Mouse (Mus musculus) forebrain, embryonic 13.5 days (tissue): ENCODE data around the gene Cdh6. TPM values are rescaled to one million over a fixed set of nuclear protein-coding genes. Genes with fewer than 3 reads are reported as not detected.
A peak's percentile ranks its signal among the peaks of the same experiment; 100 is the strongest.

ENCODE experiments used
- ATAC-seq: fragments of 200-750 bp; cut with Nextera tagmentation; 2 replicates; pipeline ENCODE4 v1.8.0; 2017
- H3K27ac ChIP-seq: fragments of 300-500 bp; sonication (generic); 2 replicates; pipeline ENCODE4 v1.5.1; 2015; ENCODE audit warnings: inconsistent platforms, mild to moderate bottlenecking, moderate library complexity
- H3K27me3 ChIP-seq: fragments of 300-500 bp; sonication (generic); 2 replicates; pipeline ENCODE4 v1.6.1; 2015; ENCODE audit warnings: mild to moderate bottlenecking, inconsistent platforms
- H3K36me3 ChIP-seq: fragments of 300-500 bp; sonication (generic); 2 replicates; pipeline ENCODE4 v1.6.1; 2015; ENCODE audit warnings: mild to moderate bottlenecking, inconsistent platforms; ENCODE audit not compliant: poor library complexity, severe bottlenecking
- H3K4me1 ChIP-seq: fragments of 300-500 bp; sonication (generic); 2 replicates; pipeline ENCODE4 v1.6.1; 2015; ENCODE audit warnings: inconsistent platforms
- H3K4me2 ChIP-seq: fragments of 300-500 bp; sonication (generic); 2 replicates; pipeline ENCODE4 v1.6.1; 2015; ENCODE audit warnings: inconsistent platforms, mild to moderate bottlenecking, moderate library complexity
- H3K4me3 ChIP-seq: fragments of 300-500 bp; sonication (generic); 2 replicates; pipeline ENCODE4 v1.5.1; 2015; ENCODE audit warnings: mild to moderate bottlenecking, inconsistent platforms
- H3K9ac ChIP-seq: fragments of 300-500 bp; sonication (generic); 2 replicates; pipeline ENCODE4 v1.6.1; 2015; ENCODE audit warnings: mild to moderate bottlenecking, inconsistent platforms
- H3K9me3 ChIP-seq: fragments of 300-500 bp; sonication (generic); replicated peaks from 2 replicates; pipeline ENCODE4 v1.6.1; 2016; ENCODE audit warnings: inconsistent platforms
- WGBS: fragments of 180-500 bp; shearing (Covaris S2); methylation state at CpG from one replicate; pipeline ENCODE4 v1.1.7; 2015; 5-methylcytosine and 5-hydroxymethylcytosine counted together
- polyA plus RNA-seq: library from polyadenylated mRNA; unstranded; fragments of >200 nt; fragmentation: Nextera tagmentation; extraction: Ambion mirVana; gene quantifications from 2 replicates; pipeline ENCODE4 v1.2.1, GENCODE M21; 2015

Gene Cdh6
- polyA plus RNA-seq, 1 experiment from 2014 or later: 9.1 TPM

DNA sequence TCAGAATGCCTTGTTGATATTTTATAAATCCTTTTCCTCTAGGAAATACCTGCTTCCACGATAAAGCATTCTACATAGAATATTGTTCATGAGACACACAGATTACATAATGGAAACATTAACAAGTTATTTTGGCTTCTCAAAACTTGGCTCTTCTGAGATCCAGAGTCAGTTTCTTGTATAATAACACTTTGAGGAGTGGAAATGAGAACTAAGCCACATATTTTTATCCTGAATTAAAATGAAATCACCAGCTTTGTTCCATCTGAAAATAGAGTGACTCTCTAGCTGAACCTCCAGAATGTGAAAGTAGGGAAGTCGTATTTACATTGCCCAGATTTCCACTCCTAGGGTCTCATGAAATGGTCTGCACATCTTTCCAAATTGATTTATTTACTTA is 142.8 kb downstream of the Cdh6 start:
- no peak for ATAC-seq
- 84% methylated on average over 2 of the region's 2 CpGs for WGBS
- H3K4me2 ChIP-seq: no peak overlapping the region

DNA sequence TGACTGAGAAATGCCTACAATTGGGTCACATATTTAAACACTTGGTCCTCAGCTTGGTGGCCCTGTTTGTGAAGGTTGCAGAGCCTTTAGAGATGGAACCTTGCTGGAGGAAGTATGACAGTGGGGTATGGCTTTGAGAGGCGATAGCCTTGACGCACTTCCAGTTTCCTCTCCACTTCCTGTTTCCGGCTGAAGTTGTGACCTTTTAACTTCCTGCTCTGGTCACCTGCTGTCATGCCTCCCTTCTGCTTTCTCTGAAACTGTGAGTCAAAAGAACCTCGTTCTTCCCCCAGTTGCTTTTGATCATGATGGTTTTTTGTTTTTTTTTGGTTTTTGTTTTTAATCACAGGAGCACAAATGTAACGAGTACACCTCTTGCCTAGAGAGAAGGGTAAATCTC is 146.0 kb downstream of the Cdh6 start:
- Histone ChIP-seq H3K9ac (no peak overlapping the region), H3K4me2 (no peak overlapping the region), H3K27me3 (no peaks in the 10 kb centered on the region), H3K27ac (no peak overlapping the region), H3K4me3 (no peak overlapping the region), H3K4me1 (no peaks in the 10 kb centered on the region), H3K9me3 (no peaks in the 10 kb centered on the region), H3K36me3 (no peaks in the 10 kb centered on the region)
- 63% methylated on average over 5 of the region's 5 CpGs for WGBS
- no peak for ATAC-seq

More for the DNA sequence above, 142.8 kb downstream of the Cdh6 start:
- H3K9me3 ChIP-seq: no peaks in the 10 kb centered on the region
- H3K27ac ChIP-seq: no peak overlapping the region
- H3K27me3 ChIP-seq: no peaks in the 10 kb centered on the region
- H3K4me1 ChIP-seq: no peaks in the 10 kb centered on the region
- no peak overlapping the region for H3K4me3 ChIP-seq
- H3K9ac ChIP-seq: no peak overlapping the region
- H3K36me3 ChIP-seq: 0 out of 2 replicates have a peak, but pooled peaks cover 7% of the 10 kb centered on the region

GRCm38 (mm10) chr15:13016756-13017357 is 156.6 kb downstream of the Cdh6 start:
- Histone ChIP-seq H3K27me3 (no peaks in the 10 kb centered on the region), H3K4me2 (no peak overlapping the region), H3K36me3 (no peaks in the 10 kb centered on the region), H3K4me1 (no peaks in the 10 kb centered on the region), H3K27ac (no peak overlapping the region), H3K9ac (no peak overlapping the region), H3K4me3 (no peak overlapping the region), H3K9me3 (no peaks in the 10 kb centered on the region; the same call in 1 of the 2 replicates)
- ATAC-seq: peak; percentile 59; the same call in 1 of the 2 replicates
- WGBS: 53% methylated on average over 2 of the region's 2 CpGs

- Histone ChIP-seq H3K4me2 (no peak overlapping the region), H3K9ac (no peak overlapping the region), H3K9me3 (0 out of 2 replicates have a peak, but pooled peaks cover 2% of the 10 kb centered on the region), H3K36me3 (no peaks in the 10 kb centered on the region), H3K4me1 (0 out of 2 replicates have a peak, but pooled peaks cover 3% of the 10 kb centered on the region), H3K27ac (no peak overlapping the region), H3K4me3 (no peak overlapping the region), H3K27me3 (no peaks in the 10 kb centered on the region; the same call in 1 of the 2 replicates)
- WGBS: 31% methylated on average over 4 of the region's 4 CpGs
- no peak for ATAC-seq
These were observed 164.7 kb downstream of the Cdh6 start for GRCm38 (mm10) chr15:13008803-13009202.

GRCm38 (mm10) chr15:13005934-13006333 is 167.5 kb downstream of the Cdh6 start:
- H3K36me3 ChIP-seq: no peaks in the 10 kb centered on the region
- H3K4me1 ChIP-seq: 0 out of 2 replicates have a peak, but pooled peaks cover 3% of the 10 kb centered on the region
- H3K4me3 ChIP-seq: no peak overlapping the region
- no peak for ATAC-seq
- WGBS: 85% methylated on average over 13 of the region's 13 CpGs
- no peaks in the 10 kb centered on the region; the same call in 1 of the 2 replicates for H3K27me3 ChIP-seq
- H3K27ac ChIP-seq: no peak overlapping the region
- H3K9ac ChIP-seq: no peak overlapping the region
- 0 out of 2 replicates have a peak, but pooled peaks cover 2% of the 10 kb centered on the region for H3K9me3 ChIP-seq
- H3K4me2 ChIP-seq: no peak overlapping the region

DNA sequence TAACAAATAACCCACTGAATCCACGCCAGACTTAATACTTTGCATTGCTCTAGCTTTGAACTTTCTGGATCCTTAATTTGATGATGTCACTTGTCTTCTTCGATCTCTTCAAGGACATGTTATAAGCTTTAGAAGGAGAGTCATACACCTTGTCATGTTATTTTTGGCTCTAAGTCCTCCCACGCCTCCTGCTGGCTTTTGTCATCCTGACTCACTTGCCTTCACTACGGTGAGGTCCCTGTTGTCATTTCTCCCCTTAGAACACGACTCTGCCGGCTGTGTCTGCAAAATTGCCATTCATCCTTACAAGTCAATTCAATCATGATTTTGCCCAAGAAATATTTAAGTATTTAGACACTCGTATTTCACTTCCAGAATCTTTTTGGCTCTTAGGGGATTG is 171.9 kb downstream of the Cdh6 start:
- H3K4me3 ChIP-seq: no peak overlapping the region
- no peak overlapping the region for H3K4me2 ChIP-seq
- H3K4me1 ChIP-seq: no peaks in the 10 kb centered on the region
- no peak for ATAC-seq
- 79% methylated on average over 7 of the region's 7 CpGs for WGBS
- H3K27me3 ChIP-seq: no peaks in the 10 kb centered on the region; the same call in 1 of the 2 replicates
- H3K9me3 ChIP-seq: no peaks in the 10 kb centered on the region
- no peak overlapping the region for H3K27ac ChIP-seq
- no peaks in the 10 kb centered on the region for H3K36me3 ChIP-seq
- no peak overlapping the region for H3K9ac ChIP-seq

GRCm38 (mm10) chr15:12994563-12995359 is 178.7 kb downstream of the Cdh6 start:
- 0 out of 2 replicates have a peak, but pooled peaks cover 3% of the 10 kb centered on the region for H3K9me3 ChIP-seq
- no peak for ATAC-seq
- H3K4me2 ChIP-seq: no peak overlapping the region
- H3K4me1 ChIP-seq: no peaks in the 10 kb centered on the region
- H3K9ac ChIP-seq: no peak overlapping the region
- H3K36me3 ChIP-seq: no peaks in the 10 kb centered on the region
- H3K27me3 ChIP-seq: no peaks in the 10 kb centered on the region
- no peak overlapping the region for H3K4me3 ChIP-seq
- no peak overlapping the region for H3K27ac ChIP-seq
- WGBS: 86% methylated on average over 9 of the region's 9 CpGs
